In the genomic region with DNA sequence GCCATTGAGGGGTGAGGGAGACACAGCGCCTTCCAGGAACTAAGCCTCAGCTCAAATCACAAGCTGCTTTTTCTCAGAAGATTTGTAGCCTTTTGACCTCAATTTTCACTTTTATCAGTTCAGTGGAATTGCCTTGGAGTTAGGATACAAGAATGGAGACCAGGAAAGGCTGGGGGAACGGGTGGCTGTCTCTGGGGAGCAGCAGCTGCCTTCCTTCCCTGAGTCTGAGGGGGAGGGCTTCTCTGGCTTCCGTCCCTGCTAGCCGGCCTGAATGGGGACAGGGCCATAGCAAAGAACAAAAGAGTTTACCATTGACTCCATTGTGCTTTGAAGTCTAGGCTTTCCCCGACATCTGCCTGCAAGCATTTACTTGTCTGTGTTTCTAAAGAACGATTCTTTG, we compare ENCODE assay signal across 15 mouse cellular contexts. TPM values are rescaled to one million over a fixed set of nuclear protein-coding genes. Genes with fewer than 3 reads are reported as not detected.
DNase-seq lines count a peak whose midpoint lies in the region; ATAC-seq lines count a peak whose summit lies in the region.
"Had no signal": no experiment of that assay in that cellular context is flagged by ENCODE, and none has a peak within 500 bp of the region (broad histone marks: within the 10 kb centered on the region; RNA-seq: fewer than 3 reads in every experiment).

No protein-coding gene starts in this region.

- no peaks in the 10 kb centered on the region for H3K36me3 ChIP-seq in forebrain, embryonic 12.5 days (replicated peaks)
- H3K36me3 ChIP-seq in forebrain, embryonic 13.5 days (ENCODE audit: poor library complexity, severe bottlenecking) = no peaks in the 10 kb centered on the region
- no peaks in the 10 kb centered on the region for H3K36me3 ChIP-seq in kidney, embryonic 15.5 days
- H3K36me3 ChIP-seq in intestine, embryonic 15.5 days = no peaks in the 10 kb centered on the region
- H3K36me3 ChIP-seq: liver, embryonic 15.5 days had no signal

- H3K27ac ChIP-seq in forebrain, embryonic 12.5 days = no peak overlapping the region
- no peak overlapping the region for H3K27ac ChIP-seq in forebrain, embryonic 13.5 days
- 0 out of 2 replicates have a peak overlapping the region, but pooled peaks have one; percentile 33 for H3K27ac ChIP-seq in kidney, embryonic 15.5 days
- H3K27ac ChIP-seq in intestine, embryonic 15.5 days = peak overlapping the region; percentile 5; the same call in 1 of the 2 replicates
- H3K27ac ChIP-seq: heart, adult 2 months; liver, embryonic 15.5 days had no signal

- ATAC-seq in forebrain, embryonic 12.5 days (ENCODE audit: low FRiP score) = peak; percentile 17; the same call in 1 of the 2 replicates
- ATAC-seq in forebrain, embryonic 13.5 days = no peak
- no peak for ATAC-seq in kidney, embryonic 15.5 days (replicated peaks; ENCODE audit: low FRiP score)
- no peak for ATAC-seq in intestine, embryonic 15.5 days
- ATAC-seq: hindbrain, embryonic 16.5 days had no signal

- no peak for DNase-seq in kidney, adult 11 months
- DNase-seq in lung, postnatal 10 days = peak; percentile 35
- DNase-seq in lung, postnatal 14 days = no peak
- no peak for DNase-seq in thymus, postnatal 25 days
- DNase-seq: cerebellum, adult 11 months; heart, adult 2 months; left cerebral cortex, postnatal 4 days; midbrain, embryonic 14.5 days; right cerebral cortex, postnatal 14 days had no signal

- no peak overlapping the region for H3K9ac ChIP-seq in forebrain, embryonic 12.5 days
- H3K9ac ChIP-seq in forebrain, embryonic 13.5 days = no peak overlapping the region
- no peak overlapping the region for H3K9ac ChIP-seq in kidney, embryonic 15.5 days
- no peak overlapping the region for H3K9ac ChIP-seq in intestine, embryonic 15.5 days
- H3K9ac ChIP-seq: liver, embryonic 15.5 days had no signal

- H3K27me3 ChIP-seq in forebrain, embryonic 12.5 days = no peaks in the 10 kb centered on the region
- no peaks in the 10 kb centered on the region for H3K27me3 ChIP-seq in forebrain, embryonic 13.5 days
- H3K27me3 ChIP-seq in kidney, embryonic 15.5 days = no peaks in the 10 kb centered on the region
- no peaks in the 10 kb centered on the region for H3K27me3 ChIP-seq in intestine, embryonic 15.5 days (replicated peaks)

- H3K4me3 ChIP-seq in forebrain, embryonic 12.5 days (replicated peaks) = no peak overlapping the region
- H3K4me3 ChIP-seq in forebrain, embryonic 13.5 days = no peak overlapping the region
- H3K4me3 ChIP-seq in kidney, embryonic 15.5 days (replicated peaks) = no peak overlapping the region
- no peak overlapping the region for H3K4me3 ChIP-seq in intestine, embryonic 15.5 days (replicated peaks)
- H3K4me3 ChIP-seq: heart, adult 2 months; liver, embryonic 15.5 days had no signal

- H3K9me3 ChIP-seq in forebrain, embryonic 12.5 days = no peaks in the 10 kb centered on the region
- no peaks in the 10 kb centered on the region for H3K9me3 ChIP-seq in forebrain, embryonic 13.5 days (replicated peaks)
- H3K9me3 ChIP-seq in kidney, embryonic 15.5 days (replicated peaks) = no peaks in the 10 kb centered on the region
- H3K9me3 ChIP-seq in intestine, embryonic 15.5 days = no peaks in the 10 kb centered on the region
- H3K9me3 ChIP-seq: liver, embryonic 15.5 days had no signal

- H3K4me2 ChIP-seq in forebrain, embryonic 12.5 days = no peak overlapping the region
- H3K4me2 ChIP-seq in forebrain, embryonic 13.5 days = no peak overlapping the region
- H3K4me2 ChIP-seq in kidney, embryonic 15.5 days = no peak overlapping the region
- no peak overlapping the region for H3K4me2 ChIP-seq in intestine, embryonic 15.5 days (replicated peaks)
- H3K4me2 ChIP-seq: liver, embryonic 15.5 days had no signal

- 21% methylated on average over 6 of the region's 6 CpGs for WGBS in forebrain, embryonic 12.5 days
- 23% methylated on average over 6 of the region's 6 CpGs for WGBS in forebrain, embryonic 13.5 days
- WGBS in kidney, embryonic 15.5 days = 34% methylated on average over 6 of the region's 6 CpGs
- 53% methylated on average over 6 of the region's 6 CpGs for WGBS in intestine, embryonic 15.5 days

- peaks cover 33% of the 10 kb centered on the region for H3K4me1 ChIP-seq in forebrain, embryonic 12.5 days
- H3K4me1 ChIP-seq in forebrain, embryonic 13.5 days = peaks cover 30% of the 10 kb centered on the region
- peaks cover 14% of the 10 kb centered on the region; the same call in 1 of the 2 replicates for H3K4me1 ChIP-seq in kidney, embryonic 15.5 days
- 0 out of 2 replicates have a peak, but pooled peaks cover 3% of the 10 kb centered on the region for H3K4me1 ChIP-seq in intestine, embryonic 15.5 days (replicated peaks)
- H3K4me1 ChIP-seq: liver, embryonic 15.5 days had no signal

RNA-seq across cellular contexts. Expression of a gene that starts 41.3 kb away (rescaled TPM):
- polyA plus RNA-seq in forebrain, embryonic 12.5 days (2016; fragmentation: Nextera tagmentation; extraction: Ambion mirVana) = 0.63 and 0.73 TPM in 2 replicates
- 0.21 and 0.34 TPM in 2 replicates for polyA plus RNA-seq in forebrain, embryonic 13.5 days (2015; fragmentation: Nextera tagmentation; extraction: Ambion mirVana)
- polyA plus RNA-seq in kidney, embryonic 15.5 days (2015; fragmentation: Nextera tagmentation; extraction: Ambion mirVana) = 2.4 and 2.9 TPM in 2 replicates
- 4.2 and 4.3 TPM in 2 replicates for polyA plus RNA-seq in intestine, embryonic 15.5 days (2015; fragmentation: Nextera tagmentation; extraction: Ambion mirVana)

Comparison
In these comparisons a context has a peak if more than half of its experiments do, and no peak if none do; other contexts are left out.
1. H3K27ac ChIP-seq: peak in kidney, embryonic 15.5 days (single experiment) and intestine, embryonic 15.5 days (single experiment); none in forebrain, embryonic 12.5 days (single experiment) and forebrain, embryonic 13.5 days (single experiment).